Mouse (Mus musculus) testis, adult 2 months (tissue): ENCODE measurements at regions not wholly inside any gene's neighbourhood (a gene's known extent, or its start where the extent isn't known, plus 50 kb on each side); places are given as distances from the start of the nearest gene placed in this dataset.

Experiments used
- CTCF ChIP-seq: fragments of 200-500 bp; IDR thresholded peaks from 2 replicates; pipeline ENCODE4 v1.5.1; 2012; ENCODE audit warnings: low read depth, mild to moderate bottlenecking, inconsistent platforms, low read length, moderate library complexity; ENCODE audit not compliant: control insufficient read depth, insufficient read depth, insufficient replicate concordance
- POLR2A ChIP-seq: fragments of 200-500 bp; IDR thresholded peaks from 2 replicates; pipeline ENCODE4 v1.6.1; 2012; ENCODE audit warnings: low read depth, mild to moderate bottlenecking, inconsistent platforms, low read length, moderate library complexity; ENCODE audit not compliant: control insufficient read depth

DNA sequence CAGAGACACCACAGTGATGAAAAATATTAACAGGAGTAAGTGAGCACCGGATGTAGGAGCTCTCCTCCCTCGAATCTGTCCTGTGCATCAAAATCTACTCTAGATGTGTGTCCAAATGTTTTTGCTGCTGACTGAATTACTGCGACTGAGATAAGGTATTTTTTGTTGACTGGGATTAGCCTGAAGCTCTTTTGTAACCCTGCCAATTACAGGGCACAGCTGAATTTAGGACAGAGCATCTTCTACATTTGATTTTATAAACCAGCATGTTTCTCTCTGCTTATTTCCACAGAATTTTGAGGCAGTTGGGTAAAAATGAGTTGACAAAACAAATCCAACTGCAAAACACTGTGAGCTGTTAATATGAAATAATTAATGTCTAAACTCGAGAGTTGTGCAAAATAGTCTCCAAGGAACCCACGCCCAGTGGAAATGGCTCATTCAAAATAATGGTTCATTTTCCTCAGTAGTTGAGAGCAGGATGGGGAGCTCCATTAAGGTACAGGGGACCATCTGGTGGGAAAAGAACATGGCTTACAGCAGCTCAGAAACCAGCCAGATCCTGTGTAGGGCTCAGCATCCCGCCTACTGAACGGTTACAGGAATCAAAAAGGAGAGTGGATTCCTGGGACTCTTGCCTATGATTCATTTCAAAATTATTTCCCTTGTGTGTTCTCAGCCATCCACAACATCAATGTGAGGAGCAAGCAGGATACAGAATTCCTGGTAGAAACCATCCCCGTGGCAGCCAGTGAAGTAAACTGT, 76.1 kb downstream of the 1700129C05Rik start:
- no peak for TF ChIP-seq POLR2A
- no peak for TF ChIP-seq CTCF
